Mouse (Mus musculus) heart, adult 2 months (tissue): ENCODE measurements at regions not wholly inside any gene's neighbourhood (a gene's known extent, or its start where the extent isn't known, plus 50 kb on each side); places are given as distances from the start of the nearest gene placed in this dataset.

Experiments
- CTCF ChIP-seq: fragments of 200-600 bp; IDR thresholded peaks from 2 replicates; pipeline ENCODE4 v1.8.1; 2022; ENCODE audit warnings: antibody characterized with exemption, mild to moderate bottlenecking, moderate library complexity
- EP300 ChIP-seq: fragments of 200-500 bp; IDR thresholded peaks from 2 replicates; pipeline ENCODE4 v1.6.1; 2011; ENCODE audit warnings: low read depth, low read length, control low read depth; ENCODE audit not compliant: insufficient read depth
- POLR2A ChIP-seq: fragments of 200-500 bp; IDR thresholded peaks from 2 replicates; pipeline ENCODE4 v1.6.1; 2011; ENCODE audit warnings: mild to moderate bottlenecking, low read depth, low read length, control low read depth; ENCODE audit not compliant: insufficient read depth

DNA sequence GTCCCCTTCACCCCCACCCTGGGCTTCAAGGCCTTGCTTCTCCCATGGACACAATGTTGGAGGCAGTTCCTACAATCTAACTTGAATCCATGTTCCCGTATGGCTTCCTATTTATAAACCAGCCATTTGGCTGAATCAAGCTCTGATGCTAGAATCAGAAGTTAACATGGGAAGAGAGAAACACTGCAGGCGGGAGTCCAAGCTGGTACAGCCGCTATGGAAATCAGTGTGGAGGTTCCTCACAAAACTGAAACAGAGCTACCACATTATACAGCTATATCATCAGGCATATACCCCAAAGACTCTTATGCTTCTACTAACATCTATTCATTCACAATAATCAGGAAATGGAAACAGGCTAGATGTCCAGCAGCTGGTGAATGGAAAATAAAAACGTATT is 106.7 kb upstream of the Pik3r1 start:
- TF ChIP-seq CTCF (no peak), POLR2A (no peak), EP300 (no peak)
